Mouse (Mus musculus) kidney, adult 2 months (tissue): ENCODE measurements around the gene Vsig8. TPM values are rescaled to one million over a fixed set of nuclear protein-coding genes. Genes with fewer than 3 reads are reported as not detected.

Experiments used
- DNase-seq: peaks from one replicate; pipeline ENCODE4 v3.0.0; 2021
- H3K27ac ChIP-seq: fragments of 200-500 bp; 2 replicates; pipeline ENCODE4 v1.5.1; 2012; ENCODE audit warnings: low read depth, low read length, control low read depth, inconsistent platforms; ENCODE audit not compliant: insufficient read depth
- H3K27me3 ChIP-seq: fragments of 200-500 bp; replicated peaks from 2 replicates; pipeline ENCODE4 v1.6.1; 2012; ENCODE audit warnings: mild to moderate bottlenecking, moderate library complexity, low read length, inconsistent platforms; ENCODE audit not compliant: control insufficient read depth, insufficient read depth
- H3K36me3 ChIP-seq: fragments of 200-500 bp; 2 replicates; pipeline ENCODE4 v1.6.1; 2012; ENCODE audit warnings: mild to moderate bottlenecking, moderate library complexity, low read length, inconsistent platforms; ENCODE audit not compliant: control insufficient read depth, insufficient read depth
- H3K4me1 ChIP-seq: fragments of 200-500 bp; 2 replicates; pipeline ENCODE4 v1.6.1; 2011; ENCODE audit warnings: low read length; ENCODE audit not compliant: control insufficient read depth, insufficient read depth
- H3K4me3 ChIP-seq: fragments of 200-500 bp; 2 replicates; pipeline ENCODE4 v1.5.1; 2011; ENCODE audit warnings: mild to moderate bottlenecking, low read depth, low read length, control low read depth; ENCODE audit not compliant: insufficient read depth
- CTCF ChIP-seq: fragments of 200-500 bp; conservative IDR thresholded peaks from 2 replicates; pipeline ENCODE4 v1.5.1; 2011; ENCODE audit warnings: low read depth, mild to moderate bottlenecking, control low read depth, low read length, moderate library complexity, mixed read lengths; ENCODE audit not compliant: insufficient read depth, insufficient read length
- POLR2A ChIP-seq: fragments of 200-500 bp; IDR thresholded peaks from one replicate; pipeline ENCODE4 v1.6.1; 2011; ENCODE audit warnings: low read depth, low read length, control low read depth
- WGBS: fragments of 180-500 bp; shearing (Covaris S2); methylation state at CpG from one replicate; pipeline ENCODE4 v1.1.7; 2018; 5-methylcytosine and 5-hydroxymethylcytosine counted together
- polyA plus RNA-seq: library from polyadenylated mRNA; depleted of rRNA; stranded (reverse); fragments of >200 nt; gene quantifications from 2 replicates; pipeline ENCODE4 v1.2.3, GENCODE M21; 2012

Gene Vsig8
- polyA plus RNA-seq, 1 experiment, result 0.41 TPM

DNA sequence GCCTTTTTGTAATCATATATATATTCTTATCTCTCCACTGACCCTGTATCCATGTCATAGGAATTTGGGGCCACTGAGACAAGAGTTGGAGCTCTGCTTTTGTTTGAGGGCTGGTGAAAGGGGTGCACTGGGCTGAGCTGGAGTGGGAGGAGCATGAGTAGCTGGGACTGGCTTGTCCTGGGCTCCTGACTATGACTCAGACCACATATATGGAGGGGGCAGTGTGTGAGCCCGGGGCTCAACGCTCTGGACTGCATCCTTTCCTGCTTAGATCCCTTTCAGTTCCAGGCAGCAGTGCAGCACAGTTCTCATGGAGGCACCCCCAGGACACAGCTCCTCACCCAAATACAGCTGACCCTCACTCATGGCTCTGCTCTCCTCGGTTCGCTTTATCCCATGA is 9.7 kb upstream of the Vsig8 start:
- no peak for DNase-seq
- 85% methylated on average over 4 of the region's 4 CpGs for WGBS
- Histone ChIP-seq H3K36me3 (no peaks in the 10 kb centered on the region), H3K27me3 (no peaks in the 10 kb centered on the region), H3K27ac (no peak overlapping the region), H3K4me3 (no peak overlapping the region), H3K4me1 (0 out of 2 replicates have a peak, but pooled peaks cover 3% of the 10 kb centered on the region)
- TF ChIP-seq CTCF (no peak), POLR2A (no peak)

DNA sequence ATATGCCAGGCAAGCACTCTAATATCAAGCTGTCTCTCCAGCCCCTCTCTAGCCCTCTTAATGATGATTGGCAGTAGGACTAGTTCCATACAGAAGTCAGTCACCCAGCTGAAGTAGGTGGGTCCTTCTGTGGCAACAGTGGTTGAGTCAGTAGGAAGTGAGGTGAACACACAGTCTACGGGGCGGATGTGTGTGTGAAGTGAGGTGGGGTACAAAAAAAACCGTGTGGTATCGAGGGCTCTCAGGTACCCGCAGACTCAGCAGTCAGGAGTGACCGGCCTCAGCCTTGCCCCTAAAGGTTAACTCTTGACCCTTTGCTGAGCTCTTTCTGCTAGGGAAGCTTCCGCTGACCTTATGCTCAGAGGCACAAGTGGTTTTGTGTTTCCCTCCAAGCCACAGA is 7.2 kb upstream of the Vsig8 start:
- no peak overlapping the region for H3K4me3 ChIP-seq
- H3K27ac ChIP-seq, result no peak overlapping the region
- 0 out of 2 replicates have a peak, but pooled peaks cover 3% of the 10 kb centered on the region for H3K4me1 ChIP-seq
- 72% methylated on average over 7 of the region's 7 CpGs for WGBS
- TF ChIP-seq CTCF (no peak), POLR2A (no peak)
- no peaks in the 10 kb centered on the region for H3K27me3 ChIP-seq
- no peaks in the 10 kb centered on the region for H3K36me3 ChIP-seq
- no peak for DNase-seq

- 35% methylated on average over 2 of the region's 2 CpGs for WGBS
- Histone ChIP-seq H3K27ac (no peak overlapping the region), H3K27me3 (no peaks in the 10 kb centered on the region), H3K4me1 (0 out of 2 replicates have a peak, but pooled peaks cover 3% of the 10 kb centered on the region), H3K4me3 (no peak overlapping the region), H3K36me3 (no peaks in the 10 kb centered on the region)
- no peak for DNase-seq
- TF ChIP-seq POLR2A (no peak), CTCF (no peak)
Measured at GRCm38 (mm10) chr1:172549314-172549713, 6.4 kb upstream of the Vsig8 start.

DNA sequence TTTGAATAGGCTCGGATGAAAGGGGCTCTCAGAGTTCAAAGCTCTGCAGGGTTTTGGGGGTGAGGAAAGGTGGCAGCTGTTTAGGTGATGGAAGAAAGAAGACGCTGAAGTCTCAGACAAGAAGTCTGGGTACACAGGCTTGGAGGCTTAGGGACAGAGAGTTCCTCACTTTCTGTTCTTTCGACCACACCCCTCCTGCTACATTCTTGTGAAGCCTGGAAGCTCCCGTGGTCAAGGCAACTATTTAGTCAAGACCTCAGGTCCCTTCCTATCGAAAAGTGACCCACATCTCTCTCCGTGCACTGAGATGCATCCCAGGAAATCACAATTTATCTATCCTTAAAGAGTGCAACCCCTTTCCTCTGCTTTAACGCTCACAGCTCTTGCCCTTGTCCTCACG is 6.0 kb upstream of the Vsig8 start:
- whole genome bisulfite sequencing, result 14% methylated on average over 8 of the region's 8 CpGs
- DNase-seq, result no peak

DNA sequence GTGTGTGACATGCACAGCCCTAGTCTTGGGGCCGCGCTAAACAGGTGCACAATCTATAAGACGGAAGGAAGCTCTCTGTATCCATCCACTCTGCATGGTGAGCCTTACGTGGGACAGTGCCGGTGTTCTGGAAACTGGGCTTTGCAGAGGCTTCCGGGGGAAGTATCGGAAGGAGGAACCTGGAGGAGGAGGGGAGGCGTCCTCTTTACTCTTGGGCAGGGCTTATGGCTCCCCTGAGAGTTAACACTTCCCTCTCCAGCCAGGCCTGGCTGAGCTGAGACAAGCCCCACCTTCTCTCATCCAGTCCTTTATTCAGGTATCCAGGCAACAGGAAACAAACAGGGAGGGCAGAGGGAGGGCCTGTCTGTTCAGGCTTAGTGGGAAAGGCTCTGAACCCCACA is 5.2 kb upstream of the Vsig8 start:
- WGBS, result 1% methylated on average over 8 of the region's 8 CpGs
- Histone ChIP-seq H3K4me1 (0 out of 2 replicates have a peak, but pooled peaks cover 3% of the 10 kb centered on the region), H3K4me3 (peak overlapping the region; percentile 54), H3K36me3 (no peaks in the 10 kb centered on the region), H3K27me3 (no peaks in the 10 kb centered on the region), H3K27ac (no peak overlapping the region)
- peak; percentile 67 for DNase-seq
- no peak for TF ChIP-seq CTCF
- TF ChIP-seq POLR2A, result no peak

More for the DNA sequence above, 6.0 kb upstream of the Vsig8 start:
- TF ChIP-seq CTCF (no peak), POLR2A (no peak)
- Histone ChIP-seq H3K36me3 (no peaks in the 10 kb centered on the region), H3K4me1 (0 out of 2 replicates have a peak, but pooled peaks cover 3% of the 10 kb centered on the region), H3K4me3 (peak overlapping the region; percentile 54; the same call in 1 of the 2 replicates), H3K27me3 (no peaks in the 10 kb centered on the region), H3K27ac (no peak overlapping the region)

GRCm38 (mm10) chr1:172551009-172551408 is 4.7 kb upstream of the Vsig8 start:
- 50% methylated on average over 7 of the region's 7 CpGs for WGBS
- Histone ChIP-seq H3K27ac (no peak overlapping the region), H3K27me3 (no peaks in the 10 kb centered on the region), H3K4me3 (no peak overlapping the region; the same call in 1 of the 2 replicates), H3K36me3 (no peaks in the 10 kb centered on the region), H3K4me1 (0 out of 2 replicates have a peak, but pooled peaks cover 3% of the 10 kb centered on the region)
- DNase-seq, result no peak
- TF ChIP-seq POLR2A, result no peak
- no peak for TF ChIP-seq CTCF

GRCm38 (mm10) chr1:172552623-172553022 is 3.1 kb upstream of the Vsig8 start:
- no peaks in the 10 kb centered on the region for H3K36me3 ChIP-seq
- 0 out of 2 replicates have a peak, but pooled peaks cover 3% of the 10 kb centered on the region for H3K4me1 ChIP-seq
- peak; percentile 53 for DNase-seq
- no peak overlapping the region for H3K4me3 ChIP-seq
- WGBS, result 67% methylated on average over 1 of the region's 1 CpGs
- TF ChIP-seq POLR2A, result no peak
- TF ChIP-seq CTCF, result no peak
- H3K27ac ChIP-seq, result no peak overlapping the region
- no peaks in the 10 kb centered on the region for H3K27me3 ChIP-seq
